1 mouse cellular context compared by ENCODE assay signal in genomic region chr11:44529200-44529599, GRCm38 (mm10).
TF ChIP-seq lines count a peak whose summit lies in the region.

No protein-coding gene starts in this region.

TF ChIP-seq in MEL, 35 proteins besides CTCF, POLR2A, EP300 and RAD21 (continued from another document):
- peak; percentile 63; the same call in 1 of the 2 replicates for TF ChIP-seq BHLHE40 (IDR thresholded peaks at IDR 0.05; ENCODE audit: borderline replicate concordance, low read depth, low read length)
